Mouse (Mus musculus) left cerebral cortex, postnatal 10 days (tissue): ENCODE results near the gene Aen. TPM values are rescaled to one million over a fixed set of nuclear protein-coding genes. Genes with fewer than 3 reads are reported as not detected.
A peak's percentile ranks its signal among the peaks of the same experiment; 100 is the strongest.

Experiments
- DNase-seq, 2 experiments: peaks; one replicate each; pipeline ENCODE4 v3.0.0; 2021 to 2022; ENCODE audit warnings: low spot score in 2 of 2, mixed read lengths in 1 of 2; ENCODE audit errors: extremely low spot score in 1 of 2
- intact Hi-C: fragments of 180-260 bp; cut with DNase I; formaldehyde crosslinking; loops from one replicate; pipeline ENCODE4 v1.15.1; 2025
- total RNA-seq, 2 experiments: library from RNA; stranded (reverse); gene quantifications; 2 replicates each; pipeline ENCODE4 v1.2.3; 2021

Gene Aen
- 10 to 100 TPM; 30.7 to 34.3 TPM for total RNA-seq

GRCm38 (mm10) chr7:78895653-78896333 lies at the start of gene Aen:
Gene Aen, plus strand, starts transcription at chr7:78895854.
- DNase-seq: peak; percentile 97 to 99
- intact Hi-C loops: no loop called here

GRCm38 (mm10) chr7:78846066-78846716 lies 49.5 kb upstream of the Aen start:
- intact Hi-C loops: loop anchor here (5.0 kb wide), 2 partner anchors 36 to 54 kb away; no protein-coding TSS in a partner anchor
- DNase-seq: no peak

DNA sequence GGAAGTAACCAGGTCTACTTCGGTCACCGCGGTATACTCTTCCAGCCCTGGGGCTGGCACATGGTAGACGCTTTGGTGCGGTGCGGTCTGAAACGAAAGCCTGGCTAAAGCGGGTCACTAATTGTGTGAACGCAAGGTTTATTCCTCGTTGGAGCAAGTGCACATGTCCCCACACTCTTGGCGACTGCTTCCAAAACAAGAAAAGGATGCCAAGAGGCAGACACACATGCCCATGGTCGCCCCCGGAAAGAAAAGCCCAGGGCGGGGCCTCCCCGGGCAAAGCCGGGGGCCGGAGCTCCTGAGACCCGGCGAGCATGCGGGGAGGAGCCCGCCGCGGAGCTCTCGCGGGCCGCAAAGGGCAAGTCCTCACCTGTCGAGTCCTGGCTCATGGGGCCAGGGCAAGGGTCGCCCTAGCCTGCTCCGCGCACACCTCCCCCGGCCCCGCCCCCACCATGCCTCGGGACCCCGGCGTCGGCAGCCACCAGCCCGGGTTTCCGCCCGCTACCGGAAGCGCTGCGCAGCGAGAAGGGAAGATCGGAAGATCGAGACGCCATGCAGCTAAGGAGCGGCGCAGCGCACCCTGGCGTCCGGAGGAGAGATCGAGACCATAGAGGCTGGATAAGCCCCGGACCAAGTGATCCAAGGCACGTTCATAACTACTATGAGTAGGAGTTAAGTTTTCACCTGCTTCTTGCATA lies 48.8 kb upstream of the Aen start, which contains the start of gene Det1:
Gene Det1 (minus strand): TSS at position 527 of the 698 bp plus-strand sequence.
- intact Hi-C loops: loop anchor here (5.0 kb wide), 2 partner anchors 35 to 55 kb away; no protein-coding TSS in a partner anchor
- peak; percentile 88 to 94 for DNase-seq

DNA sequence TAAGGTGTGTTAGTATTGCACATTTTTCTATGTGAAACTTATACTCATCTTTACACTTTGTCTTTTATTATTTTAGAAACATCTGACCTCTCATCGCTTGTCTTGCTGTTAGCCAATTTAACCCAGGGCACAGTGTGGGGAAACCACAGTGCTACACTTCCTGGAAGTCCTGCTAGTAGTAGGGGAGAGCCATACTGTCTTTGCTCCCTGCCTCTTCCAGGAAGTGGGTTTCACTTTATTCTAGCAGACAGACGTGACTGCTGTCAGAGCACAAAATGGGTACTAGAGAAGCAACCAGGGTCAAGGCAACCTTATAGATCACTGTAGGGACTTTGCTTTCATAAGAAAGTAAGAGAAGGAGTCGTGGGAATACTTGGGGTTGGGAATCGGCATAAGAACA lies 41.6 kb upstream of the Aen start:
- intact Hi-C loops: no loop called here
- no peak for DNase-seq

GRCm38 (mm10) chr7:78855044-78855655 lies 40.5 kb upstream of the Aen start:
- no peak for DNase-seq
- intact Hi-C loops: no loop called here

GRCm38 (mm10) chr7:78863796-78864445 lies 31.7 kb upstream of the Aen start:
- DNase-seq: no peak
- intact Hi-C loops: no loop called here

DNA sequence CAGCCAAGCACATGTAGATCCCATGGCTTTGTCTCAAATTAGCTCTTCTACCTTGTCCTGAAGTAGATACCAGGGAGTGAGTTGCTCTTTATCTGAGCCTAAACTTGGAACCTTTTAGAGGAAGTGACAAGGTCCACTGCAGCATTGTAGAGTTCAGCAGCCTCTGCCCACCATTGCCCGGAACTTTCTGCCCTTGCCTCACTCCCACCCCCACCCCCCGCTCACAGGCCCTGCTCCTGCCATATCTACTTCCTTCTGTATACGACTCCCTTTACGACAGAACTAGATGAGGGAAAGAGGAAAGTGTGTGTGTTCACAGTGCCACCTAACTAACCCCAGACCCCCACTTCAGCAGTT lies 31.2 kb upstream of the Aen start:
- intact Hi-C loops: no loop called here
- DNase-seq: no peak

DNA sequence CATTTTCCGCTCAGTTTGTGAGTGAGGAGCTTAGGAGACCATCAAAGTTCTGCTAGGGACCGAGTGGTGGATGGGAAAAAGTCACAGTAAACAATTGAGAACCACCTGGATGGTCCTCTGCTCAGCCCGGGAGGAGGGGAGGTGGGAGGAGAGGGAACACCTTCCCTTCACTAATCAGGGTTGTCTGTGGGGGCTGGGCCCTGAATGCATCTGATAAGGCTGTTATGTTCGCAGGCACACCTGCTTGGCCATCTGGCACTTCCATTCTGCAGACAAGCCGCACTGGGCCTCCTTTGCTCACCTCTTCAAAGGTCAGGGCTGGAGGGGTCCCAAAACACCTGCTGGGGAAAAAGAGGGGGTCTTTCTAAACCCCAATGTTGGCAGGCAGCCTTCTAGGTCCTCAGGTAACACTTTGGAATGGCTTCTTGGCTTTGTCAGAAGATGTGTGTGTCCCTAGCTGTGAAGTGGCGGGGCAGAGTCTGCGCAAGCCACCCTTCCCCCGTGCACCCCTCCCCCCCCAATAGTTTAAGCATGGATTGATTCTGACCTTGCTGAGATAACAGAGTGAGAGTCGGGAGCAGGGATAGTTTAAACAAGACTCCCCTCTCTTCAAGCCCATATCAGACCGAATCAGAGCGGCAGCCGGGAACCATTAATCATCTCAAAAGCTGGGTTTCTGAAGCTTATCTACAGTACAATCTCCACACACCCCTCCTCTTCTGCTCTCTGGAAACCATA lies 30.3 kb upstream of the Aen start:
- intact Hi-C loops: no loop called here
- no peak for DNase-seq

DNA sequence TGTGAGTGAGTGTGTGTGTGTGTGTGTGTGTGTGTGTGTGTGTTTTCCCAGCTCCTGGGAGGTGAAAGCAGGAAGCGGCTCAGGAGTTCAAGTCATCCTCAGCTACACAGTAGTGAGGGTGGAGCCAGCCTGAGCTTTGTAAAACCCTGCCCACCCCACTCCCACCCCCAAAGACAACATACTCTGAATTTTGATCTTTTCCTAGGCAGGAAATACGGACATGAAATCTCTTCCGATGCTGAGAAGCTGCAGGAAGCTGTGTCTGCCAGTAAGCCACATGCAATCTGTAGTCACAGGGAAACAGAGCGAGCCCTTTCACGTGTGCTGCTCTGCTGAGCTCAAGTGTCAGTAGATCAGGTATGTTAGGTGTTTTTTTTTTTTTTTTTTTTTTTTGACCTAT lies 26.9 kb upstream of the Aen start:
- intact Hi-C loops: no loop called here
- DNase-seq: no peak

GRCm38 (mm10) chr7:78872366-78872765 lies 23.3 kb upstream of the Aen start:
- DNase-seq: no peak
- intact Hi-C loops: no loop called here

- DNase-seq: no peak
- intact Hi-C loops: no loop called here
Measured at GRCm38 (mm10) chr7:78872831-78873230, 22.8 kb upstream of the Aen start.

DNA sequence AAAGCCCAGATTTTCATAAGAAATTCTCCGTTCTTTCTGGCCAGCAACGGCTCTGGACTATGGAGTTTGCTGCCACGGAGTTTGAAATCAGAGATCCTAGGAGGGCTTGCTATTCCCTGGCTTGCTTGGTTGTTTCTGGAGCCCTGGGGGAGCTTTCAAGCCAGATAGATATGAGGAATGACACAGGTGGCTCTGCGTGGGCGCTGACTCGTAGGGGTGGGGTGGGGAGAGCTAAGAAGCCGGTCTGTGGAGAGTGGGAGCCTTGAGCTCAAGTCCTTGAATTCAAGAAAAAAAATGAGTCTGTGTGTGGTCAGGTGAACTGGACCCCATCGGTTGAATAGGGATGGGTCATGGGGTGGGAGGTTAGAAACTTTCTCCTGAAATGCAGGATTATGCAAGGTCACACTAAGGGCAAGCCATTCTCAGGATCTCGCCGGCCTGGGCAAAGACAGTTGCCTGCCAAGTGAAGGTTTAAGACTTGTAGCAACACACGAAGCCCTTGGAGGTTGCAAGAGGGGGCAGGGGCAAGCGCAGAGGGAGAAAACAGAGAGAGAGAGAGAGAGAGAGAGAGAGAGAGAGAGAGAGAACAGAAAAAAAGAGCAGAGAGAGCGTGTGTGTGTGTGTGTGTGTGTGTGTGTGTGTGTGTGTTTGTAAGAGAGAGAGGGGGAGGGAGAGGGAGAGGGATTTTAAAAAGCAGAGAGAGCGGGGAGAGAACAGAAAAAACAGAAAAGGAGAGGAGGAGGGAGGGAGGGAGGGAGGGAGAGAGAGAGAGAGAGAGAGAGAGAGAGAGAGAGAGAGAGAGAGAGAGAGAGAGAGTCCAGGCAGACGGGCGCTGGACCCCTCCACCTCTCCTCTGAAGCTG lies 13.8 kb upstream of the Aen start:
- DNase-seq: no peak
- intact Hi-C loops: loop anchor here (5.0 kb wide), 1 partner anchor 35 kb away; the partner anchor contains the start of gene Det1

GRCm38 (mm10) chr7:78882469-78882837 lies 13.2 kb upstream of the Aen start:
- intact Hi-C loops: loop anchor here (5.0 kb wide), 1 partner anchor 35 kb away; the partner anchor contains the start of gene Det1
- DNase-seq: peak; percentile 67 to 76

DNA sequence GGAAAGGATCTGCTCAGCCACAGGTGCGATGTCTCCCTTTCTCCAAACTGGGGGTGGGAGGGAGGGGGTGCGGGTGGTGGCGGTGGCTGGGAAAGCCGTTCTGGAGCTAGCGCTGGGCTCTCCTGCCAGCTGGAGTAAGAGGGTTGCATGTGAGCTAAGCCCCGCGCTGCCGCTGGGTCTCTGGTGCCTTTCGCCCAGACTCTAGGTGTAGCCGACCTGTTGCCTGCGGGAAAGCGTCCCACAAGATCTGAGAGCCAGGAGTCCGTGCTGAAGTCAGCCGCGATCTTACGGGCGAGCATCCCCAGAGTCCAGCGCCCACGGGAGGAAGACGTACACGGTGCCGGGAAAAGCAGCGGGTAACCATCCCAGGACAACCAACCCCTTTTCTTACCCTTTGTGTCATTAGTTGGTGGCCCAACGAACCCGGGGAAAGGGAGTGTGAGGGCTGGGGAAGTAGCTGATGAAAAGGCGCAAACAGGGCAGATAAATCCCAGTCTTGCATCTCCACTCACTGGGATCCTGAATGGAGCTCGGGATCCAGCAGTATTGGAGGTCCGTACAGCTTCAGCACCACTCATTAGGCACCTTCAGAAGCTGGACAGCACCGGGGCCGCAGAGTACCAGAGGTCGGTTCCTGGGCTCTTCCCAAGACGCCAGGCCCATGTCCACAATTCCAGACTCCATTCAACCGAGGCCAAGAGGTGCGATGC lies 12.5 kb upstream of the Aen start:
- intact Hi-C loops: loop anchor here (5.0 kb wide), 1 partner anchor 36 kb away; the partner anchor contains the start of gene Det1
- no peak for DNase-seq

DNA sequence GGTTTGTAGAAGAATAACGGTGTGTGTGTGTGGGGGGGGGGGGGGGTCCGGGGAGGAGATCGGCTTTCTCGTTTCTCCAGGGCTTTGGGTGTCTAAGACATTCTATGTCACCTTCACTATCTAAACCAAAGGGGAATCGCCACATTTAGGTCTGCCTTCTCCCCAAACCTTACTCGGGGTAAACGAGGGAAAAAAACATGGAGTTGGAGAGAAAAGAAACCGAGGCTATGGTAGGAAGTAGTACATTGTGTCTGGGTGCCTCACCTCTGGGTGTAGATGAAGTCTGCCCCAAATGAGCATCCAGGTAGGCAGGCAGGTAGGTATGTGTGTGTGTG lies 12.0 kb upstream of the Aen start:
- no peak for DNase-seq
- intact Hi-C loops: loop anchor here (5.0 kb wide), 1 partner anchor 36 kb away; the partner anchor contains the start of gene Det1

DNA sequence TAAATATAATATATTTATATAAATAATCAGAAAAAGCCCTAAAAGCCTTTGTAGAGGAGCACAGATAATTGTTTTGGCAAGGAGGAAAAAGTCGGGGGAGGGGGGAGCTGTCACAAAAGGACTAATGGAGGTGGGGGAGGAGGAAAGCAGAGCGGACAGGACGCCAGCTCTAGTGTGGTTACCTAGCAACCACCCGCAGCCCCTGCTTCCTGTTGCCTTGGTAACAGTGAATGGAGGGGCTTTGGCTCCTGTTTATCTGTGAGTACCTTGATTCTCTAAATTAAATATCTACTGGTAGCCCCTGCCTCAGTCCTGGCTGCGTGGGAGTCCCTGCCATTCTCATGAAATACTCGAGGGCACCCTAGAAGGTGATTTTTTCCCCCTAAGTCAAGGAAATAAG lies 11.5 kb upstream of the Aen start:
- DNase-seq: peak; percentile 56 to 70
- intact Hi-C loops: loop anchor here (5.0 kb wide), 1 partner anchor 37 kb away; the partner anchor contains the start of gene Det1

DNA sequence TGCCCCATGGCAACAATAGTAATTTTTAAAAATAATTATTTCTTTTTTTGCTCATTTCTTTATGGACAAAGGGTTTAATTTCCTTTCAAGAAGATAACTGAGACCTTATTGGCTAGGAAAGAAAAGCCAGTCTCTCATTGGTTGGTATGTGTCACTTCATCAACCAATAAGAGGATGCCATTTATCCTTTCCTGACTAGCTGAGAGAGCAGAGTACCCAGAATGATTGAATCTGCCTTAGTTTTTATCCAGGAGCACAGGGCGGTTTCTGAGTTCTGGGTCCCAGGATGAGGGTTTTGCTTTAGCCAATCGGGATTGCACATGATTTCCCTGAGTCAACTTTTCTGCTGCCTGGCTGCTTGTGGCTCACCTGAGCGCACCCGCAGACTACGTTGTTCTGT lies 10.2 kb upstream of the Aen start:
- intact Hi-C loops: no loop called here
- no peak for DNase-seq
